Mouse (Mus musculus): Measurements from ENCODE around the gene Npr2. TPM values are rescaled to one million over a fixed set of nuclear protein-coding genes. Genes with fewer than 3 reads are reported as not detected.

Gene Npr2
- polyA plus RNA-seq, 1 experiment from 2014 or later: 10.8 TPM

DNA sequence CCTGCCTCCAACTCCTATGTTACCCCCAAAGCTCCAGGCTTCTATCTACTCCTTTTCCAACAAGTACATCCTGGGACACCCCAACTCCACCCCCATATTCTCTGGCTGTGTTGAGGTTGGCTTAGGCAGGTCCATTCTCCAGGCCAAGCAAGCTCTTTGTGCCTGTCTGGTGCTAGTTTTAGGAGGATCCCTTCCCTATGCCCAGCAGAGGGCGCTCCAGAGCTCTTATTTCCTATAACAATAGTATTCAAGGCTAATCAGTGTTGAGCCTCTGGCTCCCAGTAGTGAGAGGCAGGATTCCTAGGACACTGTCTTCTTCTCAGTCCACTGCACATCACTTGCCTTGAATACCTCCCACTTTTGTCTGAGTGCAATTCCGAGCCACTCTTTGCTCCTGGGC, 40.3 kb downstream of the Npr2 start:
- Histone ChIP-seq H3K9me3 (ENCODE audit: control insufficient read depth, low read length) (no peaks in the 10 kb centered on the region), H3K27ac (ENCODE audit: low read depth, low read length) (no peak overlapping the region), H3K36me3 (ENCODE audit: control insufficient read depth, insufficient read depth, low read length) (peaks cover 3% of the 10 kb centered on the region; the same call in 1 of the 2 replicates), H3K4me1 (replicated peaks; ENCODE audit: control insufficient read depth, insufficient read depth, low read length) (peaks cover 8% of the 10 kb centered on the region), H3K4me3 (ENCODE audit: low read depth, low read length) (no peak overlapping the region), H3K4me2 (ENCODE audit: low read depth, low read length, severe bottlenecking) (no peak overlapping the region), H3K9ac (ENCODE audit: low read length) (no peak overlapping the region), H3K27me3 (ENCODE audit: control insufficient read depth, insufficient read depth, low read length) (no peaks in the 10 kb centered on the region)
- DNase-seq (ENCODE audit: low spot score): peak; percentile 93
- 2% methylated on average over 2 of the region's 2 CpGs for WGBS
- peak; percentile 38; the same call in 1 of the 2 replicates for ATAC-seq (replicated peaks; ENCODE audit: low FRiP score)

DNA sequence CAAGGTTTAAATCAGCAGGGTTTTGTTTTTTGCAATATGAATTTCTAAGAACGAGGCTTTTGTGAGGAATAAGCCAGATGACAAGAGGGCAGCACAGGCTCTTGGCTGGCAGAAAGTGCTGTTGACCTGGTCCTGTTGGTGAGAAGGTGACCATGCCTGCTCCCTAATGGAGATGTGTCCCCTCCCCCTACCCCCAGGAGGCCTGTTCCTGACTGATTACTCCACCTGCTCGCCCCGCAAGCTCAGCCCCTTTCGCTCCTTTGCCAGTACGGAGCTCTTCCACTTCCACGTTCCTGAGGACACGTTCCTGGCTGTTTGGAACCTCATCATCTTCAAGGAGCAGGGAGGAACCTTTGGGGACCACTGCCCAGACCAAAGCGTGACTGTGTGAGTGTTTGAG, 42.0 kb downstream of the Npr2 start:
- Histone ChIP-seq H3K27me3 (ENCODE audit: control insufficient read depth, insufficient read depth, low read length) (no peaks in the 10 kb centered on the region), H3K4me3 (ENCODE audit: low read depth, low read length) (no peak overlapping the region), H3K27ac (ENCODE audit: low read depth, low read length) (no peak overlapping the region), H3K4me2 (ENCODE audit: low read depth, low read length, severe bottlenecking) (no peak overlapping the region), H3K9me3 (ENCODE audit: control insufficient read depth, low read length) (no peaks in the 10 kb centered on the region), H3K36me3 (ENCODE audit: control insufficient read depth, insufficient read depth, low read length) (peaks cover 3% of the 10 kb centered on the region; the same call in 1 of the 2 replicates), H3K9ac (ENCODE audit: low read length) (no peak overlapping the region), H3K4me1 (replicated peaks; ENCODE audit: control insufficient read depth, insufficient read depth, low read length) (peaks cover 6% of the 10 kb centered on the region)
- ATAC-seq (replicated peaks; ENCODE audit: low FRiP score) (no peak), DNase-seq (ENCODE audit: low spot score) (no peak)
- 83% methylated on average over 8 of the region's 8 CpGs for WGBS

DNA sequence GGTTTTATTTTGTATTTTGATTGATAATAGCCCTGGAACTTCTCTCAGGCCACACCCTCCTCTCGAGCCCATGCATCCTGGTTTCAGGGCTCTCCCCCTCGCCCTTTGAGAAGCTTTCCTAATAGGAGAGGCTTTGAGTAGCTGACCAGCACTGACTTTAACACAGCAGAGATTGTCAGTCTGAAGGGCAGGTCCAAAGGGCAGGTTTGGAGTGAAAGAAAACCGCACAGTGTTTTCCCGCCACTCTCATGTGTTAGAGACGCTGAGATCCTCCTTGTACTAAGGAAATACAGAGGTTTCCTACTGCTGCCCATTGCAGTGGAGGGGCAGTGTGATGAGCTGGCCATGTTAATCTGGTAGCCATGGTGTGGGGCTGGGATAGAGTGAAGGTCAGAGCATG, 43.2 kb downstream of the Npr2 start:
- H3K36me3 ChIP-seq (ENCODE audit: control insufficient read depth, insufficient read depth, low read length): peaks cover 3% of the 10 kb centered on the region; the same call in 1 of the 2 replicates
- WGBS: 75% methylated on average over 5 of the region's 5 CpGs

GRCm38 (mm10) chr4:43675608-43676007, 43.9 kb downstream of the Npr2 start:
- DNase-seq (ENCODE audit: low spot score) (no peak), ATAC-seq (replicated peaks; ENCODE audit: low FRiP score) (no peak)
- Histone ChIP-seq H3K36me3 (ENCODE audit: control insufficient read depth, insufficient read depth, low read length) (peaks cover 3% of the 10 kb centered on the region; the same call in 1 of the 2 replicates), H3K4me3 (ENCODE audit: low read depth, low read length) (no peak overlapping the region), H3K9me3 (ENCODE audit: control insufficient read depth, low read length) (no peaks in the 10 kb centered on the region), H3K27me3 (ENCODE audit: control insufficient read depth, insufficient read depth, low read length) (no peaks in the 10 kb centered on the region), H3K27ac (ENCODE audit: low read depth, low read length) (no peak overlapping the region), H3K4me1 (replicated peaks; ENCODE audit: control insufficient read depth, insufficient read depth, low read length) (peaks cover 2% of the 10 kb centered on the region; the same call in 1 of the 2 replicates), H3K4me2 (ENCODE audit: low read depth, low read length, severe bottlenecking) (no peak overlapping the region), H3K9ac (ENCODE audit: low read length) (no peak overlapping the region)
- 81% methylated on average over 4 of the region's 4 CpGs for WGBS

More for the DNA sequence above, 43.2 kb downstream of the Npr2 start:
- H3K4me3 ChIP-seq (ENCODE audit: low read depth, low read length): no peak overlapping the region
- no peaks in the 10 kb centered on the region for H3K9me3 ChIP-seq (ENCODE audit: control insufficient read depth, low read length)
- no peak overlapping the region for H3K9ac ChIP-seq (ENCODE audit: low read length)
- H3K4me1 ChIP-seq (replicated peaks; ENCODE audit: control insufficient read depth, insufficient read depth, low read length): peaks cover 4% of the 10 kb centered on the region; the same call in 1 of the 2 replicates
- ATAC-seq (replicated peaks; ENCODE audit: low FRiP score): no peak
- H3K27ac ChIP-seq (ENCODE audit: low read depth, low read length): no peak overlapping the region
- H3K4me2 ChIP-seq (ENCODE audit: low read depth, low read length, severe bottlenecking): no peak overlapping the region
- no peak for DNase-seq (ENCODE audit: low spot score)
- H3K27me3 ChIP-seq (ENCODE audit: control insufficient read depth, insufficient read depth, low read length): no peaks in the 10 kb centered on the region

- DNase-seq (ENCODE audit: low spot score) (no peak), ATAC-seq (replicated peaks; ENCODE audit: low FRiP score) (no peak)
- Histone ChIP-seq H3K36me3 (ENCODE audit: control insufficient read depth, insufficient read depth, low read length) (peaks cover 3% of the 10 kb centered on the region; the same call in 1 of the 2 replicates), H3K4me1 (replicated peaks; ENCODE audit: control insufficient read depth, insufficient read depth, low read length) (no peaks in the 10 kb centered on the region), H3K4me3 (ENCODE audit: low read depth, low read length) (no peak overlapping the region), H3K9ac (ENCODE audit: low read length) (no peak overlapping the region), H3K27me3 (ENCODE audit: control insufficient read depth, insufficient read depth, low read length) (no peaks in the 10 kb centered on the region), H3K9me3 (ENCODE audit: control insufficient read depth, low read length) (no peaks in the 10 kb centered on the region), H3K27ac (ENCODE audit: low read depth, low read length) (no peak overlapping the region), H3K4me2 (ENCODE audit: low read depth, low read length, severe bottlenecking) (no peak overlapping the region)
- 85% methylated on average over 6 of the region's 6 CpGs for WGBS
Observed at GRCm38 (mm10) chr4:43678541-43678940, 46.8 kb downstream of the Npr2 start.

DNA sequence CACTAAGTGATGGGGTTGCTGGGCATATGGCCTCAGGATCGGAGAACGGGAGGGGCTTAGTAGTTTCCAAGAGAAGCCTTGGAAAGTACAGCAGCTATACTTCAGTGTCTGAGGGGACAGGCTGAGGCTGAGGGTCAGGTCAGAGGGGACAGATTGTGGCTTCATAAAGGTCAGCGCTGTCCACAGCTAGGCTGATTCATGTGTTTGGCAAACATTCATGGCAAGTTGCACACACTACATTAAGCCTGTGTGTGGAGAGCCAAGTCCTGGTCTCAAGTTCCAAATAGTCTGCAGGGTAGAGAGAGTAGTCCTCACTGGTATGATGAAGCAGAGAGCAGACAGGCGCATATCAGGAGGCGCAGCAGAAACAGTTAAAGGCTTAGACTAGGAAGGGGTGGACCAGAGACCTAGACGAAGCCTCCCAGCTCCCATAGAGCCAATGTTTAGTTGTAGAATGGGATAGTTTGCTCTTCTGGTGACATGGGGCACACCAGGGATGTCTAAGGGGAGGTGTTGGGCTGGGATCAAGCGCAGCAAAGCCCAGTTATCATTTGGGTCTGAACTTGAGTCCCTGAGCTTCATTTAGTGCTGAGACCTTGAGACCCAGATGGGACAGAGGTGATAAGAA, 47.8 kb downstream of the Npr2 start:
- Histone ChIP-seq H3K4me3 (ENCODE audit: low read depth, low read length) (no peak overlapping the region), H3K4me1 (replicated peaks; ENCODE audit: control insufficient read depth, insufficient read depth, low read length) (no peaks in the 10 kb centered on the region), H3K4me2 (ENCODE audit: low read depth, low read length, severe bottlenecking) (no peak overlapping the region), H3K36me3 (ENCODE audit: control insufficient read depth, insufficient read depth, low read length) (peaks cover 3% of the 10 kb centered on the region; the same call in 1 of the 2 replicates), H3K9ac (ENCODE audit: low read length) (no peak overlapping the region), H3K9me3 (ENCODE audit: control insufficient read depth, low read length) (no peaks in the 10 kb centered on the region), H3K27ac (ENCODE audit: low read depth, low read length) (no peak overlapping the region), H3K27me3 (ENCODE audit: control insufficient read depth, insufficient read depth, low read length) (no peaks in the 10 kb centered on the region)
- no peak for DNase-seq (ENCODE audit: low spot score)
- no peak for ATAC-seq (replicated peaks; ENCODE audit: low FRiP score)
- WGBS: 91% methylated on average over 7 of the region's 7 CpGs

GRCm38 (mm10) chr4:43690021-43690420, 58.3 kb downstream of the Npr2 start:
- H3K27me3 ChIP-seq (ENCODE audit: control insufficient read depth, insufficient read depth, low read length): no peaks in the 10 kb centered on the region
- H3K4me1 ChIP-seq (replicated peaks; ENCODE audit: control insufficient read depth, insufficient read depth, low read length): no peaks in the 10 kb centered on the region
- ATAC-seq (replicated peaks; ENCODE audit: low FRiP score): no peak
- no peak overlapping the region for H3K4me2 ChIP-seq (ENCODE audit: low read depth, low read length, severe bottlenecking)
- H3K9me3 ChIP-seq (ENCODE audit: control insufficient read depth, low read length): no peaks in the 10 kb centered on the region
- H3K4me3 ChIP-seq (ENCODE audit: low read depth, low read length): no peak overlapping the region
- no peaks in the 10 kb centered on the region for H3K36me3 ChIP-seq (ENCODE audit: control insufficient read depth, insufficient read depth, low read length)
- WGBS: 91% methylated on average over 17 of the region's 17 CpGs
- DNase-seq (ENCODE audit: low spot score): no peak
- H3K9ac ChIP-seq (ENCODE audit: low read length): no peak overlapping the region
- H3K27ac ChIP-seq (ENCODE audit: low read depth, low read length): no peak overlapping the region

DNA sequence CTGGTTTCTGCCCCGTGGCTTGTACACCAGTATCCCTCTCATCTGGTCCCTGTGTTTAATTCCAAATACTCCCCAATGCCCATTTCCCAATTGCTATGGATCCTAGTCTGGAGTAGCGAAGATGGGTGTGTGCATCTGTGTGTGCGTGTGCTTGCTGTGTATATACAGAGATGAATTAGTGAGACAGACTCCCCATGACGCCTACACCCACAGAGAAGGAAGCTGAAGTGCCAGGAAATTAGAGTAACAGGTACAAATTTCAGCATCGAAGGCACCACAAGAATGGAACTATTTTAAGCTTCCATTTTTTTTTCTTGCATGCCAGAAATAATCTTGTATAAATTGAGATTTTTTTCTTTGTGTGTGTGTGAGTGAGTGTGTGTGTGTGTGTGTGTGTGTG, 59.3 kb downstream of the Npr2 start:
- DNase-seq (ENCODE audit: low spot score): no peak
- no peaks in the 10 kb centered on the region for H3K27me3 ChIP-seq (ENCODE audit: control insufficient read depth, insufficient read depth, low read length)
- H3K4me2 ChIP-seq (ENCODE audit: low read depth, low read length, severe bottlenecking): no peak overlapping the region
- WGBS: 80% methylated on average over 5 of the region's 5 CpGs
- no peaks in the 10 kb centered on the region for H3K9me3 ChIP-seq (ENCODE audit: control insufficient read depth, low read length)
- no peak overlapping the region for H3K4me3 ChIP-seq (ENCODE audit: low read depth, low read length)
- H3K4me1 ChIP-seq (replicated peaks; ENCODE audit: control insufficient read depth, insufficient read depth, low read length): 0 out of 2 replicates have a peak, but pooled peaks cover 2% of the 10 kb centered on the region
- H3K36me3 ChIP-seq (ENCODE audit: control insufficient read depth, insufficient read depth, low read length): no peaks in the 10 kb centered on the region
- ATAC-seq (replicated peaks; ENCODE audit: low FRiP score): no peak
- H3K27ac ChIP-seq (ENCODE audit: low read depth, low read length): no peak overlapping the region
- no peak overlapping the region for H3K9ac ChIP-seq (ENCODE audit: low read length)

DNA sequence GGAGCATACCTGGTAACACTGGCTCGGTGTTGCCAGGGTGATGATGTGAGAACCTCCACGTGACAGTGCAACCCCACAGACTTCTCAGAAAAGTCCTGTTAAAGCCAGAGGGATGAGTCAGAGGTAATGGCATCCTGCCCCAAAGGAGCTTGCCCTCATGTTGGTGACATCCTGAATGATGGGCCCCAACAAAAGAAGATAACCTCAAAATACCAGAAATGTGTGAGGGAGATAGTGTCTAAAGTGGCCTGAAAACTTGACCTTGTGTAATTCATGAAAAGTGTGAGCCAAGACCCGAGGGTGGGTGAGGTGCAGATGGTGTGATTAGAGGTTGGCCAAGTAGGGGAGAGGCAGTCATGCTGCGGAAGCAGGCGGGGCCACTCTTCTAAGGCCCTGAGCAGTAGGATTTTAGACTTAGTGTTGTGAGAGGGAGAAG, 62.1 kb downstream of the Npr2 start:
- Histone ChIP-seq H3K4me2 (ENCODE audit: low read depth, low read length, severe bottlenecking) (no peak overlapping the region), H3K9me3 (ENCODE audit: control insufficient read depth, low read length) (no peaks in the 10 kb centered on the region), H3K9ac (ENCODE audit: low read length) (no peak overlapping the region), H3K27me3 (ENCODE audit: control insufficient read depth, insufficient read depth, low read length) (no peaks in the 10 kb centered on the region), H3K27ac (ENCODE audit: low read depth, low read length) (no peak overlapping the region), H3K36me3 (ENCODE audit: control insufficient read depth, insufficient read depth, low read length) (no peaks in the 10 kb centered on the region), H3K4me1 (replicated peaks; ENCODE audit: control insufficient read depth, insufficient read depth, low read length) (0 out of 2 replicates have a peak, but pooled peaks cover 2% of the 10 kb centered on the region), H3K4me3 (ENCODE audit: low read depth, low read length) (no peak overlapping the region)
- WGBS: 89% methylated on average over 5 of the region's 5 CpGs
- DNase-seq (ENCODE audit: low spot score): no peak
- ATAC-seq (replicated peaks; ENCODE audit: low FRiP score): no peak

All from forebrain, embryonic 11.5 days (tissue).